Mouse (Mus musculus): ENCODE results near the gene Misp. TPM values are rescaled to one million over a fixed set of nuclear protein-coding genes. Genes with fewer than 3 reads are reported as not detected.
A peak's percentile ranks its signal among the peaks of the same experiment; 100 is the strongest.

Misp gene
- total RNA-seq, 2 experiments from 2014 or later: 0.59 to 0.89 TPM

- no peak for TF ChIP-seq CTCF (IDR thresholded peaks at IDR 0.05)
- Histone ChIP-seq H3K27ac (peak overlapping the region; percentile 97), H3K4me3 (no peak overlapping the region)
- no peak for DNase-seq (ENCODE audit: extremely low spot score in 1 of 2, low spot score in 2 of 2)
- intact Hi-C loops (cut with DNase I): no loop called here
Observed at GRCm38 (mm10) chr10:79851653-79852052, 30.9 kb downstream of the Misp start.

GRCm38 (mm10) chr10:79852107-79852789 lies 31.5 kb downstream of the Misp start:
- no peak for DNase-seq (ENCODE audit: extremely low spot score in 1 of 2, low spot score in 2 of 2)
- no peak overlapping the region for H3K4me3 ChIP-seq
- no peak for TF ChIP-seq CTCF (IDR thresholded peaks at IDR 0.05)
- intact Hi-C loops (cut with DNase I): no loop called here
- H3K27ac ChIP-seq: peak overlapping the region; percentile 97

- TF ChIP-seq CTCF (IDR thresholded peaks at IDR 0.05): no peak
- H3K4me3 ChIP-seq: peak overlapping the region; percentile 62
- intact Hi-C loops (cut with DNase I): no loop called here
- DNase-seq (ENCODE audit: extremely low spot score in 1 of 2, low spot score in 2 of 2): no peak
- peak overlapping the region; percentile 97 for H3K27ac ChIP-seq
Observed at GRCm38 (mm10) chr10:79852827-79853226, 32.0 kb downstream of the Misp start.

- Histone ChIP-seq H3K4me3 (peak overlapping the region; percentile 62), H3K27ac (peak overlapping the region; percentile 97)
- intact Hi-C loops (cut with DNase I): no loop called here
- TF ChIP-seq CTCF (IDR thresholded peaks at IDR 0.05): no peak
- DNase-seq (ENCODE audit: extremely low spot score in 1 of 2, low spot score in 2 of 2): peak; percentile 81 to 83
Observed at GRCm38 (mm10) chr10:79853392-79853791, 32.6 kb downstream of the Misp start.

- H3K27ac ChIP-seq: peak within 1 kb of the TSS; percentile 97
- peak; percentile 99 for DNase-seq (ENCODE audit: extremely low spot score in 1 of 2, low spot score in 2 of 2)
- no peak for TF ChIP-seq CTCF (IDR thresholded peaks at IDR 0.05)
- peak within 1 kb of the TSS; percentile 95 for H3K4me3 ChIP-seq
- intact Hi-C loops (cut with DNase I): no loop called here
Observed at GRCm38 (mm10) chr10:79853860-79854795, 33.3 kb downstream of the Misp start, which contains the start of gene Ptbp1. Gene Ptbp1, plus strand, starts transcription at chr10:79854427.

- peak; percentile 59 to 64 for DNase-seq (ENCODE audit: extremely low spot score in 1 of 2, low spot score in 2 of 2)
- peak overlapping the region; percentile 95 for H3K4me3 ChIP-seq
- peak overlapping the region; percentile 97 for H3K27ac ChIP-seq
- no peak for TF ChIP-seq CTCF (IDR thresholded peaks at IDR 0.05)
- intact Hi-C loops (cut with DNase I): no loop called here
Observed at GRCm38 (mm10) chr10:79854801-79855541, 34.2 kb downstream of the Misp start.

- no peak for TF ChIP-seq CTCF (IDR thresholded peaks at IDR 0.05)
- Histone ChIP-seq H3K4me3 (peak overlapping the region; percentile 95), H3K27ac (peak overlapping the region; percentile 97)
- intact Hi-C loops (cut with DNase I): no loop called here
- DNase-seq (ENCODE audit: extremely low spot score in 1 of 2, low spot score in 2 of 2): no peak
Observed at GRCm38 (mm10) chr10:79855558-79856184, 34.9 kb downstream of the Misp start.

GRCm38 (mm10) chr10:79856280-79856679 lies 35.5 kb downstream of the Misp start:
- H3K27ac ChIP-seq: peak overlapping the region; percentile 97; the same call in 1 of the 2 replicates
- TF ChIP-seq CTCF (IDR thresholded peaks at IDR 0.05): no peak
- DNase-seq (ENCODE audit: extremely low spot score in 1 of 2, low spot score in 2 of 2): no peak
- intact Hi-C loops (cut with DNase I): no loop called here
- H3K4me3 ChIP-seq: peak overlapping the region; percentile 95

- H3K27ac ChIP-seq: peak overlapping the region; percentile 54; the same call in 1 of the 2 replicates
- intact Hi-C loops (cut with DNase I): no loop called here
- H3K4me3 ChIP-seq: peak overlapping the region; percentile 95
- no peak for TF ChIP-seq CTCF (IDR thresholded peaks at IDR 0.05)
- DNase-seq (ENCODE audit: extremely low spot score in 1 of 2, low spot score in 2 of 2): no peak
Observed at GRCm38 (mm10) chr10:79856704-79857451, 36.1 kb downstream of the Misp start.

- TF ChIP-seq CTCF (IDR thresholded peaks at IDR 0.05): no peak
- intact Hi-C loops (cut with DNase I): no loop called here
- peak overlapping the region; percentile 54; the same call in 1 of the 2 replicates for H3K27ac ChIP-seq
- peak in 1 of 2 experiments; percentile 28 for DNase-seq (ENCODE audit: extremely low spot score in 1 of 2, low spot score in 2 of 2)
- H3K4me3 ChIP-seq: peak overlapping the region; percentile 95; the same call in 1 of the 2 replicates
Observed at GRCm38 (mm10) chr10:79857452-79857811, 36.6 kb downstream of the Misp start.
